Mouse (Mus musculus): ENCODE measurements around the gene Tbc1d9b.

DNA sequence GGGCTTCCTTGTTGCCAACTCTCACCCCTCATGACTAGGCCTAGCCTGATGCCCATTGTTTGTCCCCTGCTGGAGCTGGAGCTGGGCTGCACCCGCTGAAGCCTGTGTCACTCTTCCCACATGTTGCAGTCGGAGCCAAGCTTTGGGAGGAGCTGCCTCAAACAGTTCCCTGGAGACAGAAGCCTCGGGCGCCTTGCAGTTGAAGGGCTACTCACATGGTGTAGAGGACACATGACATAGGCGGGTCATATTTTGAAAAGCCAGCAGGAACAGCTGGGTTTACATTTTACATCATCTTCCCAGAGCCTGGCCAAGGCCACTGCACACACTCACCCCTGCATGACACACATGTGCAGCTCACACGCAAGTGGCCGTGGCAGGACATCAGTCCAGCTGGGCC lies 18.0 kb downstream of the Tbc1d9b start:
- TF ChIP-seq CTCF (IDR thresholded peaks at IDR 0.05): 0 out of 2 replicates have a peak, but pooled peaks have one; percentile 7
- no peak; the same call in 1 of the 2 replicates for TF ChIP-seq POLR2A (IDR thresholded peaks at IDR 0.05; ENCODE audit: insufficient read depth, low read depth, low read length)
- TF ChIP-seq EP300 (IDR thresholded peaks at IDR 0.05; ENCODE audit: insufficient read depth, low read depth, low read length): 0 out of 2 replicates have a peak, but pooled peaks have one; percentile 22

All from heart, adult 2 months (tissue).